Mouse (Mus musculus): Measurements from ENCODE around the gene Nme8. TPM values are rescaled to one million over a fixed set of nuclear protein-coding genes. Genes with fewer than 3 reads are reported as not detected.

Gene Nme8
- polyA plus RNA-seq, 1 experiment = not detected

DNA sequence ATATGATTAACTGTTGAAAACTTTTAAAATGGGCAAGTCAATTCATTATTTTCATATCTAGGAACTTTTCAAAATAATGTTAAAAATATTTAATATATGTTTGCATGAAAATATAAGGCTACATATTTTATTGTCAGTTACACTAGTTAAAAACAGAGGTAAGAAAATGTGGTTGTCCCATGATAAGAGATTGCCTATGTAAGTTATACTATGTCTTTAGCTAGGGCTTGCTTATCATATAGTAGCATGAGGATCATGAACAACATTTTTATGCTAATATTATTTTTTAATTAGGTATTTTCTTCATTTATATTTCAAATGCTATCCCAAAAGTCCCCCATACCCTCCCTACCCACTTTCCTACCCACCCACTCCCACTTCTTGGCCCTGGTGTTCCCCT is 92.7 kb downstream of the Nme8 start:
- Histone ChIP-seq H3K36me3 (ENCODE audit: control insufficient read depth, insufficient read depth, low read length) (no peaks in the 10 kb centered on the region), H3K4me3 (ENCODE audit: control insufficient read depth, insufficient read depth, low read length) (no peak overlapping the region)
- TF ChIP-seq POLR2A (IDR thresholded peaks at IDR 0.05; ENCODE audit: control insufficient read depth, extremely low read depth, insufficient read depth, low read length, poor library complexity) = no peak
- TF ChIP-seq CTCF (IDR thresholded peaks at IDR 0.05; ENCODE audit: borderline replicate concordance, control insufficient read depth, extremely low read depth, insufficient read depth, low read length, poor library complexity) = no peak

GRCm38 (mm10) chr13:19603719-19604118 is 93.9 kb downstream of the Nme8 start:
- TF ChIP-seq CTCF (IDR thresholded peaks at IDR 0.05; ENCODE audit: borderline replicate concordance, control insufficient read depth, extremely low read depth, insufficient read depth, low read length, poor library complexity) (no peak), POLR2A (IDR thresholded peaks at IDR 0.05; ENCODE audit: control insufficient read depth, extremely low read depth, insufficient read depth, low read length, poor library complexity) (no peak)
- Histone ChIP-seq H3K4me1 (replicated peaks; ENCODE audit: control insufficient read depth, insufficient read depth, low read length) (no peaks in the 10 kb centered on the region), H3K36me3 (ENCODE audit: control insufficient read depth, insufficient read depth, low read length) (no peaks in the 10 kb centered on the region), H3K4me3 (ENCODE audit: control insufficient read depth, insufficient read depth, low read length) (no peak overlapping the region), H3K27me3 (ENCODE audit: control insufficient read depth, insufficient read depth, low read length) (no peaks in the 10 kb centered on the region), H3K27ac (ENCODE audit: control insufficient read depth, insufficient read depth, low read length) (no peak overlapping the region)
- WGBS = 90% methylated on average over 1 of the region's 1 CpGs
- DNase-seq = no peak

More for the DNA sequence above, 92.7 kb downstream of the Nme8 start:
- no peaks in the 10 kb centered on the region for H3K27me3 ChIP-seq (ENCODE audit: control insufficient read depth, insufficient read depth, low read length)
- no peak overlapping the region for H3K27ac ChIP-seq (ENCODE audit: control insufficient read depth, insufficient read depth, low read length)
- no peak for DNase-seq
- H3K4me1 ChIP-seq (replicated peaks; ENCODE audit: control insufficient read depth, insufficient read depth, low read length) = no peaks in the 10 kb centered on the region

GRCm38 (mm10) chr13:19602531-19602930 is 95.1 kb downstream of the Nme8 start:
- Histone ChIP-seq H3K4me3 (ENCODE audit: control insufficient read depth, insufficient read depth, low read length) (no peak overlapping the region), H3K36me3 (ENCODE audit: control insufficient read depth, insufficient read depth, low read length) (no peaks in the 10 kb centered on the region), H3K27ac (ENCODE audit: control insufficient read depth, insufficient read depth, low read length) (no peak overlapping the region), H3K4me1 (replicated peaks; ENCODE audit: control insufficient read depth, insufficient read depth, low read length) (no peaks in the 10 kb centered on the region), H3K27me3 (ENCODE audit: control insufficient read depth, insufficient read depth, low read length) (no peaks in the 10 kb centered on the region)
- WGBS = 94% methylated on average over 1 of the region's 1 CpGs
- DNase-seq = no peak
- TF ChIP-seq POLR2A (IDR thresholded peaks at IDR 0.05; ENCODE audit: control insufficient read depth, extremely low read depth, insufficient read depth, low read length, poor library complexity) (no peak), CTCF (IDR thresholded peaks at IDR 0.05; ENCODE audit: borderline replicate concordance, control insufficient read depth, extremely low read depth, insufficient read depth, low read length, poor library complexity) (no peak)

DNA sequence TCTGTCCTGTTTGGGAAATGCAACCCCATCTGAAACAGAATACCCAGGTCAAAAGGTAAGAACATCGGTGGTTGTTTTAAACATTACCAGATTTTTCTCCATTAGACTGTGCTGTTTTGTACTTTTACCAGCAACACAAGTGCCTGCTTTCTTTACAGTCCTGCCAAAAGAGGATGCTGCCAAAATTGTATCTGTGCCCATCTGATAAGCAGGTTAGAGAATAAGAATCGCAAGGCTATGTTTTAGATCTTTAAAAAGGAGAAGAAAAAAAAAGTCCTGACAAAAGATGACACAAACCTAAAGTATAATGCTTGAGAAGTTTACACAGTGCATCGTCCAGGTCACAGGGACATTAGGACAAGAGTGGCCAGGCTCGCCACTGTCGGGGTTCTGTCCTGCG is 98.4 kb downstream of the Nme8 start:
- DNase-seq = no peak
- TF ChIP-seq POLR2A (IDR thresholded peaks at IDR 0.05; ENCODE audit: control insufficient read depth, extremely low read depth, insufficient read depth, low read length, poor library complexity) = no peak
- H3K27me3 ChIP-seq (ENCODE audit: control insufficient read depth, insufficient read depth, low read length) = no peaks in the 10 kb centered on the region
- no peak overlapping the region for H3K4me3 ChIP-seq (ENCODE audit: control insufficient read depth, insufficient read depth, low read length)
- no peak overlapping the region for H3K27ac ChIP-seq (ENCODE audit: control insufficient read depth, insufficient read depth, low read length)
- WGBS = 79% methylated on average over 6 of the region's 6 CpGs
- no peaks in the 10 kb centered on the region for H3K36me3 ChIP-seq (ENCODE audit: control insufficient read depth, insufficient read depth, low read length)
- H3K4me1 ChIP-seq (replicated peaks; ENCODE audit: control insufficient read depth, insufficient read depth, low read length) = no peaks in the 10 kb centered on the region

DNA sequence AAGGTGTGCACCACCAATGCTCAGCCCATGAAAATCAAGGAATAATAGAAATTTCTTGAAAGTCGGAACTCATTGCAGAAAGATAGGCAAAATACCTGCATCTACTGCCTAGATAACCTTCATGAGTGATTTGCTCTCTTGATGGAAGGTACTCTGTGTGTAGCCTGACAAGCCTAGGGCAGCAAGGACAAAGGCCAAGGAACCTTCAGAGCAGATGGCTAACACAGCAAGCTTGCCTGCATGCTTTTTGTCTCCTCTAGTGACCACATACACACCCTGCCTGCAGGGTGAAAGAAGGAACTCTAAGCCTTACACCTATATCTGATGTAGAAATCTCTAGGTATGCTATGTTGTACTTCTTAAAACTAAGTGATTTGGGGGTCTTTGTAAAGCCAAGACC is 102.5 kb downstream of the Nme8 start:
- Histone ChIP-seq H3K4me1 (replicated peaks; ENCODE audit: control insufficient read depth, insufficient read depth, low read length) (no peaks in the 10 kb centered on the region), H3K27ac (ENCODE audit: control insufficient read depth, insufficient read depth, low read length) (no peak overlapping the region), H3K4me3 (ENCODE audit: control insufficient read depth, insufficient read depth, low read length) (no peak overlapping the region), H3K27me3 (ENCODE audit: control insufficient read depth, insufficient read depth, low read length) (no peaks in the 10 kb centered on the region), H3K36me3 (ENCODE audit: control insufficient read depth, insufficient read depth, low read length) (no peaks in the 10 kb centered on the region)
- 100% methylated on average over 1 of the region's 1 CpGs for WGBS
- DNase-seq = no peak
- TF ChIP-seq POLR2A (IDR thresholded peaks at IDR 0.05; ENCODE audit: control insufficient read depth, extremely low read depth, insufficient read depth, low read length, poor library complexity) (no peak), CTCF (IDR thresholded peaks at IDR 0.05; ENCODE audit: borderline replicate concordance, control insufficient read depth, extremely low read depth, insufficient read depth, low read length, poor library complexity) (no peak)

Other genes starting within 250 kb of the Nme8 start
- gene Epdr1, start 77.9 kb downstream of the Nme8 start, polyA plus RNA-seq (2012; rRNA removed) = 4.7 and 5.0 TPM in 2 replicates
- 0.85 and 1.8 TPM in 2 replicates for gene Sfrp4, start 74.7 kb downstream of the Nme8 start, polyA plus RNA-seq (2012; rRNA removed)
- 0.17 and 0.22 TPM in 2 replicates for gene Gpr141, start 126.5 kb upstream of the Nme8 start, polyA plus RNA-seq (2012; rRNA removed)